Comparison of ENCODE assay signal across 11 mouse cellular contexts in the genomic region with DNA sequence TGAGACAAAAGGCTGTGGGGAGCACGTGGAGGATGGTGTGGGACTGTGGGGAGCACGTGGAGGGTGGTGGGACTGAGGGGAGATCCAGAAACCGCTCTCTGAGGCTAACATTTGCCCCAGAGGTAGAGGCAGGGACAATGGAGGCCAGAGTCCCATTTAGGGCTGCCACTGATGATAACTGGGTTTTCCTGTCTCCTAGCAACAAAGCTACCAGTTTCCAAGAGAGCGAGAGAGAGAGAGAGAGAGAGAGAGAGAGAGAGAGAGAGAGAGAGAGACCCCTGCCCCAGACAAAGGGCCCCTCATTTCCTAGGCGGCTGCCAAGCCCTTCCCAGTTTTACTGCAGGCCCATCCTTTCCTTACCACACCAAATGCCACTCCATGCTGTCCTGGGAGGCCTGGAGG. TPM values are rescaled to one million over a fixed set of nuclear protein-coding genes. Genes with fewer than 3 reads are reported as not detected.
DNase-seq lines count a peak whose midpoint lies in the region; ATAC-seq and TF ChIP-seq lines count a peak whose summit lies in the region.
"Had no signal": no experiment of that assay in that cellular context is flagged by ENCODE, and none has a peak within 500 bp of the region (broad histone marks: within the 10 kb centered on the region; RNA-seq: fewer than 3 reads in every experiment).

No protein-coding gene starts in this region.

- H3K27me3 ChIP-seq in forebrain, embryonic 10.5 days (ENCODE audit: poor library complexity, severe bottlenecking): no peaks in the 10 kb centered on the region
- H3K27me3 ChIP-seq in hindbrain, embryonic 12.5 days: 0 out of 2 replicates have a peak, but pooled peaks cover 5% of the 10 kb centered on the region
- H3K27me3 ChIP-seq in midbrain, embryonic 10.5 days (ENCODE audit: low read depth, poor library complexity, severe bottlenecking): peaks cover 20% of the 10 kb centered on the region

- no peaks in the 10 kb centered on the region for H3K9me3 ChIP-seq in forebrain, embryonic 10.5 days
- H3K9me3 ChIP-seq in hindbrain, embryonic 12.5 days (replicated peaks): no peaks in the 10 kb centered on the region
- H3K9me3 ChIP-seq in midbrain, embryonic 10.5 days (replicated peaks): no peaks in the 10 kb centered on the region
- H3K9me3 ChIP-seq: heart, embryonic 13.5 days had no signal

- peaks cover 90% of the 10 kb centered on the region for H3K4me1 ChIP-seq in forebrain, embryonic 10.5 days
- peaks cover 87% of the 10 kb centered on the region for H3K4me1 ChIP-seq in hindbrain, embryonic 12.5 days
- peaks cover 78% of the 10 kb centered on the region for H3K4me1 ChIP-seq in midbrain, embryonic 10.5 days
- peaks cover 79% of the 10 kb centered on the region for H3K4me1 ChIP-seq in olfactory bulb, adult 2 months (ENCODE audit: control insufficient read depth, insufficient read depth, low read length)

- peak overlapping the region; percentile 18; the same call in 1 of the 2 replicates for H3K4me3 ChIP-seq in forebrain, embryonic 10.5 days
- H3K4me3 ChIP-seq in hindbrain, embryonic 12.5 days: no peak overlapping the region
- H3K4me3 ChIP-seq in midbrain, embryonic 10.5 days: peak overlapping the region; percentile 31
- H3K4me3 ChIP-seq in olfactory bulb, adult 2 months (ENCODE audit: insufficient read depth, low read depth, low read length): no peak overlapping the region
- H3K4me3 ChIP-seq: heart, embryonic 13.5 days; layer of hippocampus, adult 2 months had no signal

- ATAC-seq in hindbrain, embryonic 12.5 days (ENCODE audit: low FRiP score): peak; percentile 36
- ATAC-seq: liver, postnatal 0 days had no signal

- peak; percentile 50 for DNase-seq in forebrain, embryonic 10.5 days (ENCODE audit: extremely low spot score, low spot score)
- DNase-seq in midbrain, embryonic 10.5 days (ENCODE audit: low spot score): peak; percentile 61
- no peak for DNase-seq in left cerebral cortex, adult 9 months (ENCODE audit: low spot score in 2 of 2)
- DNase-seq in T-cell, adult 2 months (ENCODE audit: low spot score): no peak
- no peak for DNase-seq in B cell, adult 2 months
- DNase-seq: gastrocnemius, postnatal 14 days; liver, postnatal 0 days had no signal

- no peak for TF ChIP-seq CTCF in olfactory bulb, adult 2 months (IDR thresholded peaks at IDR 0.05; ENCODE audit: insufficient read depth, low read depth, low read length)

- peak overlapping the region; percentile 54 for H3K9ac ChIP-seq in hindbrain, embryonic 12.5 days
- H3K9ac ChIP-seq: heart, embryonic 13.5 days; liver, postnatal 0 days had no signal

- H3K36me3 ChIP-seq in forebrain, embryonic 10.5 days (replicated peaks): peaks cover 40% of the 10 kb centered on the region
- H3K36me3 ChIP-seq in hindbrain, embryonic 12.5 days: 0 out of 2 replicates have a peak, but pooled peaks cover 7% of the 10 kb centered on the region
- peaks cover 15% of the 10 kb centered on the region for H3K36me3 ChIP-seq in midbrain, embryonic 10.5 days
- H3K36me3 ChIP-seq: heart, embryonic 13.5 days had no signal

- peak overlapping the region; percentile 90 for H3K27ac ChIP-seq in forebrain, embryonic 10.5 days
- peak overlapping the region; percentile 93 for H3K27ac ChIP-seq in hindbrain, embryonic 12.5 days
- peak overlapping the region; percentile 92 for H3K27ac ChIP-seq in midbrain, embryonic 10.5 days (replicated peaks)
- peak overlapping the region; percentile 66 for H3K27ac ChIP-seq in olfactory bulb, adult 2 months (ENCODE audit: insufficient read depth, low read depth, low read length)
- H3K27ac ChIP-seq: heart, embryonic 13.5 days had no signal

- H3K4me2 ChIP-seq in hindbrain, embryonic 12.5 days (replicated peaks): peak overlapping the region; percentile 24; the same call in 1 of the 2 replicates
- H3K4me2 ChIP-seq: heart, embryonic 13.5 days had no signal

- WGBS in forebrain, embryonic 10.5 days: 33% methylated on average over 4 of the region's 5 CpGs
- WGBS in hindbrain, embryonic 12.5 days: 23% methylated on average over 5 of the region's 5 CpGs
- 20% methylated on average over 5 of the region's 5 CpGs for WGBS in midbrain, embryonic 10.5 days
- WGBS in olfactory bulb, adult 2 months: 25% methylated on average over 5 of the region's 5 CpGs

- no peak for TF ChIP-seq POLR2A in olfactory bulb, adult 2 months (IDR thresholded peaks at IDR 0.05; ENCODE audit: insufficient read depth, low read depth, low read length)

RNA-seq across cellular contexts. Expression of a gene that starts 33.4 kb away (rescaled TPM):
- polyA plus RNA-seq in forebrain, embryonic 10.5 days (2016; fragmentation: Nextera tagmentation; extraction: Ambion mirVana): 11.2 and 11.3 TPM in 2 replicates
- polyA plus RNA-seq in hindbrain, embryonic 12.5 days (2016; fragmentation: Nextera tagmentation; extraction: Ambion mirVana): 46.7 and 52.6 TPM in 2 replicates
- 10.4 and 15.0 TPM in 2 replicates for polyA plus RNA-seq in midbrain, embryonic 10.5 days (2016; fragmentation: Nextera tagmentation; extraction: Ambion mirVana)
- not detected in 2 replicates for polyA plus RNA-seq in olfactory bulb, adult 2 months (2012; ENCODE audit: insufficient read depth, insufficient read length, low replicate concordance, missing spikeins)

RNA-seq across cellular contexts. Expression of a gene that starts 44.0 kb away (rescaled TPM):
- polyA plus RNA-seq in forebrain, embryonic 10.5 days (2016; fragmentation: Nextera tagmentation; extraction: Ambion mirVana): 245 and 247 TPM in 2 replicates
- polyA plus RNA-seq in hindbrain, embryonic 12.5 days (2016; fragmentation: Nextera tagmentation; extraction: Ambion mirVana): 173 and 174 TPM in 2 replicates
- 219 and 263 TPM in 2 replicates for polyA plus RNA-seq in midbrain, embryonic 10.5 days (2016; fragmentation: Nextera tagmentation; extraction: Ambion mirVana)
- not detected in 2 replicates for polyA plus RNA-seq in olfactory bulb, adult 2 months (2012; ENCODE audit: insufficient read depth, insufficient read length, low replicate concordance, missing spikeins)

RNA-seq across cellular contexts. Expression of a gene that starts 54.1 kb away (rescaled TPM):
- polyA plus RNA-seq in forebrain, embryonic 10.5 days (2016; fragmentation: Nextera tagmentation; extraction: Ambion mirVana): 102 and 105 TPM in 2 replicates
- polyA plus RNA-seq in hindbrain, embryonic 12.5 days (2016; fragmentation: Nextera tagmentation; extraction: Ambion mirVana): 106 and 113 TPM in 2 replicates
- polyA plus RNA-seq in midbrain, embryonic 10.5 days (2016; fragmentation: Nextera tagmentation; extraction: Ambion mirVana): 113 TPM in 2 replicates
- polyA plus RNA-seq in olfactory bulb, adult 2 months (2012; ENCODE audit: insufficient read depth, insufficient read length, low replicate concordance, missing spikeins): not detected in 2 replicates

Comparison
In these comparisons a context has a peak if more than half of its experiments do, and no peak if none do; other contexts are left out.
1. DNase-seq: peak in forebrain, embryonic 10.5 days (single experiment) and midbrain, embryonic 10.5 days (single experiment); none in left cerebral cortex, adult 9 months (0 of 2), T-cell, adult 2 months (single experiment) and B cell, adult 2 months (0 of 2).
2. H3K4me3 ChIP-seq: peak in forebrain, embryonic 10.5 days (single experiment) and midbrain, embryonic 10.5 days (single experiment); none in hindbrain, embryonic 12.5 days (single experiment) and olfactory bulb, adult 2 months (single experiment).
3. RNA of a gene that starts 44.0 kb away (polyA plus RNA-seq): 219 to 263 TPM in midbrain, embryonic 10.5 days, 245 to 247 TPM in forebrain, embryonic 10.5 days and 173 to 174 TPM in hindbrain, embryonic 12.5 days; not detected in olfactory bulb, adult 2 months; every median in the first group is over 100 times any median in the second.
4. Peak in every context shown above with its lines, with median percentiles within 50 percentile points of each other: H3K27ac ChIP-seq.